Comparison of ENCODE assay signal across 12 mouse cellular contexts in the genomic region with DNA sequence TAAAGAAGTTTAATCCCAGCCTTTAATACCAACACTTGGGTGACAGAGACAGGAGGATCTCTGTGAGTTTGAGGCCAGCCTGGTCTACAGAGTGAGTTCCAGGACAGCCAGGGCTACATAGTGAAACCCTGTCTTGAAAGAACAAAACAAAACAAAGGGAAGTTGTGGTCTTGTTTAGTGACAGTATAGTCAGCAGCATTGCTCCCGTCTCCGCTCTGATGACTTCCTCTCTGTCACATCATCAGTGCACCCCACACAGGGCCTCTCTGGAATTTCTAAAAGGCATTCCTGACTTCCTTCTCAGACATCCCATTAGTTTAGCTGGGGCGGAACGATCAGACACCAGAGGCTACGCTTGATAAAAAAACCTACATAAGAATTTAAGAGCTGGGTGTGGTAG.
A peak's percentile ranks its signal among the peaks of the same experiment; 100 is the strongest.
DNase-seq lines count a peak whose midpoint lies in the region; ATAC-seq and TF ChIP-seq lines count a peak whose summit lies in the region.
"Had no signal": no experiment of that assay in that cellular context is flagged by ENCODE, and none has a peak within 500 bp of the region (broad histone marks: within the 10 kb centered on the region; RNA-seq: fewer than 3 reads in every experiment).

No protein-coding gene starts in this region.

- peak overlapping the region; percentile 1; the same call in 1 of the 2 replicates for H3K27ac ChIP-seq in left cerebral cortex, adult 2 months
- H3K27ac ChIP-seq: embryonic facial prominence, embryonic 13.5 days; forebrain, embryonic 13.5 days; heart, embryonic 13.5 days; hindbrain, embryonic 15.5 days had no signal

- no peak for TF ChIP-seq CTCF in left cerebral cortex, adult 2 months (IDR thresholded peaks at IDR 0.05)

- no peaks in the 10 kb centered on the region for H3K27me3 ChIP-seq in splenic B cell, adult 2 months (ENCODE audit: control insufficient read depth, insufficient read depth, low read length, poor library complexity, severe bottlenecking)

- DNase-seq in left cerebral cortex, adult 2 months (ENCODE audit: extremely low spot score in 1 of 2, low spot score in 2 of 2): no peak
- DNase-seq in left cerebral cortex, adult 11 months (ENCODE audit: low spot score): no peak
- peak; percentile 61 for DNase-seq in A20 (ENCODE audit: low read depth, low spot score)
- DNase-seq in splenic B cell, adult 2 months (ENCODE audit: low read depth, low spot score): peak; percentile 6
- DNase-seq in spleen, postnatal 14 days (ENCODE audit: low spot score in 2 of 2): no peak
- DNase-seq in heart, adult 11 months: no peak
- DNase-seq: adrenal gland, adult 8-10 months had no signal

- ATAC-seq in common myeloid progenitor, adult 5-6 weeks (replicated peaks; ENCODE audit: low read depth, poor library complexity, severe bottlenecking): peak; percentile 59; the same call in 1 of the 2 replicates

- no peak overlapping the region for H3K4me3 ChIP-seq in left cerebral cortex, adult 2 months
- H3K4me3 ChIP-seq: hindbrain, embryonic 15.5 days had no signal

- H3K36me3 ChIP-seq in splenic B cell, adult 2 months (ENCODE audit: control insufficient read depth, insufficient read depth, low read length, poor library complexity, severe bottlenecking): no peaks in the 10 kb centered on the region
- H3K36me3 ChIP-seq: embryonic facial prominence, embryonic 13.5 days; heart, embryonic 13.5 days; hindbrain, embryonic 15.5 days had no signal

- intact Hi-C loops in left cerebral cortex, adult 2 months (cut with DNase I): no loop called here

Comparison
In these comparisons a context has a peak if more than half of its experiments do, and no peak if none do; other contexts are left out.
1. DNase-seq: peak in A20 (single experiment) and splenic B cell, adult 2 months (single experiment); none in left cerebral cortex, adult 2 months (0 of 2), left cerebral cortex, adult 11 months (single experiment), spleen, postnatal 14 days (0 of 2) and heart, adult 11 months (single experiment).